Mouse (Mus musculus) spleen, adult 12 weeks (tissue): Measurements from ENCODE around the gene Phf24.

Experiments used
- DNase-seq: peaks from one replicate; pipeline ENCODE4 v3.0.0; 2022; ENCODE audit warnings: low spot score

Gene Phf24

DNA sequence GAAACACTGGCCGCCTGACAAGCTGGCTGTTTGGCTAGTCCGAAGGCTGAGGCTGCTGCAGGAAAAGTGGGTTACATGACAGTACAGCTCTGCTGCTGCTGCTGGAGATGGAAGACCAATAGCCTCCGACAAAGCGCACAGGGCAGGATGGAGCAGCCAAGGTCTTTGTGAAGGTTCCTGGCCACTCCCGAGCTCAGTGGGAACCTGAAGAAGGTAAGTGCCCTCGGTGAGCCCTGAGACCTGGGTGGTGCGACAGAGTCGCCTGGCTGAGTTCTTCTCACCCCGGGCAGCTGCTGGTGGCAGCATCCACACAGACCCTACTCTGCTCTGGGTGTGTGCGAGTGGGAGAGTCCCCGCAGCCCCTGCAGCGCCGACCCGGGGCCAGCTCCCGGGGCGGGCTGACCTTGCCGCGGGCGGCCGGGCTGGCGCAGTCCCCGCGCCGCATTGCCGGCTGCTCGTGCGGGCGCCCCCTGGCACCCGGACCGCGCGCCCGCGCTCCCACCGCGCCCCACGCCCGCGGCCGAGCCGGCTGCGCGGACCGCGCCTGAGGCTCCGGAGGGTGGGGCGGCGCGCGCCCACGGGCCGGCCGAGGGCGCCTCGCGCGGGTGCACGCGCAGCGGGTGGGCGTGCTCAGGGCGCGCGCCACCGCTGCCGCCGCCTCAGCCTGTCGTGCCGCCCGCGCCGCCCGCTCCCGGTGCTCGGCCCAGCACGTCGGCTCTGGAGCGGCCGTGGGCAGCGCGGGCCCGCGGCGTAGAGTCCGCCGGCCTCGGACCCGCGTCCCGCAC is at the start of gene Phf24:
Gene Phf24, plus strand, starts transcription at position 44 of the 785 bp plus-strand sequence.
- no peak for DNase-seq

DNA sequence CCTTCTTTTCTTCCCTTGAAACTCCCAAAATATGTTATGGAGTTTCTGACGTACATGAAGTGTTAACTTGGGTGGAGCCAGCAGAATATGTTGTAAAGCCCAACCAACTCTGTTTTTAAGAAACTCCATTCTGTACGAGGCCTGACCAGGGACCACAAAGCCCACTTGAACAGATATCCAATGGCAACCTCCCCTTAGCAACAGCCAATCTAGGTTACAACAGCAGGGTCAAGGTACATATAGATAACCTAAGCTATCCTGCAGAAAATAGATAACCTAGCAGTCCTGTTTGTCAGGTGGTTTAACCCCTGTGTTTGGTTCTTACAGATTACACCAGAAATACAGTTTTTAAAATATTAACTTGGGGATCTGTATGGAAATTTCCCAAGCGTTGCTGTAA is 49.1 kb upstream of the Phf24 start:
- no peak for DNase-seq

DNA sequence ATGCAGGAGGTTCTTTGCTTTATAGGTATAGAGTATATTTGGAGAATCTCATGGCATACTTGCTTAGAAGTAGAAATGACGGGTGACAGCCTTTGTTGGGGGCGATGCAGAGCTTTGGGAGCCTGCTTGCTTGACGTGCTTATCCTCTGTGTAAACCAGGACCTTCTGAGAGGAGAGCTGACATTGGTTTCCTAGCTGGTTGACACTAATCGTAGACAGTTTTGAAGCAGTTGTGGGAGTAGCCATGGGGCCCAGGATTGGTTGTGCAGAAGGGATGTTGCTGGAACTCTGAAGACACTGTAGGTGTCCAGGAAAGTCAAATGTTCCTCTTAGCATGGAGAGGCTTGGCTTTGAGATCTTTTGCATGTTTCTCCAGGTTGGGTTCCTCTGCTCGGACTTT is 48.3 kb upstream of the Phf24 start:
- DNase-seq: no peak

DNA sequence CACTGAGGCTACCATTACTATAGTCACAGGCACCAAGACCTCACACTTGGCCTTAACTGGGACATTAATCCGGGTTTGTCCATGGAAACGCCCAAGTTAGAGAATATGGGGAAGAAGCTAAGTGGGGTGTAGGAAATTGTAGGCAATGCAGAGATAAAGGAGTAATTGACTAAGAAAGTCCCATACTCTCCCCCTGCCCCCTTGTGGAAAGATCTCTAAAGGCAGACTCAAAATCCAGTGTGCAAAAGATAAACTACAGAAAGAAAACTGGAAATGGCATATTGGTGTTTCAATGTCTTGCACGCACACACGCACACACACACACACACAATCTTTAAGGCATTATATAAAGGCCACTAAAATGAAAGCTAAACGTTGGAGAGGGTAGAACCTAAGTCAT is 45.7 kb upstream of the Phf24 start:
- DNase-seq: no peak

DNA sequence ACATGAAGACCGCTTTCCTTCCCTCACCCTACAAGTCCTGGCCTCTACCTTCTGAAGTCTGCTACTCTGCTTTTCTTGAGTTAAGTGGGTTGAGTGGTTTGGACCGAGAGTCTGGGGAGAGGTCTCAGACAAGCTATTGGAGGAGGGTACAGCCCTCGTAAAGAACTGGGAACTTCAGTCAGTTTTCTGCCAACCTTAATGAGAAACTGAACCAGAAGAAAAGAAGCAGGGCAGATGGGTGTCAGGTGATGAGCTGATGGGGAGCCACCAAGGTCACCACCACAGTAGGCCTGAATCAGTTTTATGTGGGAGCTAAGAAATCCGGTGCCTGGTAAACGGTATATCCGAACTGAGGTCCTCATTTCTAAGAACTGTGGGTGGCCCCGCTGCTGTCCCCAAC is 44.3 kb upstream of the Phf24 start:
- no peak for DNase-seq

DNA sequence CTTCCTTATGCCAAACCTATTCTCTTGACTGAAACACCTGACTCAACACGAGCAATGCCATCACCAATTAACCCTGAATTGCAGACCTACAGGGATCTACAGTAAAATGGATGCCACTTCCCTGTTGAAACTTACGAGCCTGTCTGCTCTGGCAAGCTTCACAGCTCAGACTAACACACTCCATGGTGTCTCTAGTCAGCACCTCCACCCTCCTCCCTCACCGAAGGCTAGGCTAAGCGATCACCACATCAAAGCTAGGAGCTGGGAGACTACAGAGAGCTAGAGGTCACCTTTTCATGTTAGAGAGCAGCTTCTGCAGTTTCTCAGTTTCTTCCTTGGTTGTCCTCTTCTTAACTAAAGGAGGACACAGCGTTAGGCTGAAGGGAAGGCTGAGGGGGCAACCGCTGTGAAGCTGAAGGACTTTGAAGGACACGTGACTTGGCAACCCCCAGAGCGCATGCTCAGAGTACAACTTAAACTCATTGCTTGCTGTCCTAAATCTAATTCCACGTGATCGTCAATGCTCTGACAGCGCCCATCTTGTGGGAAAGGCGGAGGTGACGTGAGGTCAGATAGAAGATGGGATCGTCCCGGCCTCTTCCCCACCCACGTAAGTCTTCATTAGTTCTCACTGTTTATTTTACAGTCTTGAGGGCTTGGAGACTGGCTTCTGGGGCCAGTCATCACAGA is 43.6 kb upstream of the Phf24 start:
- DNase-seq: no peak

DNA sequence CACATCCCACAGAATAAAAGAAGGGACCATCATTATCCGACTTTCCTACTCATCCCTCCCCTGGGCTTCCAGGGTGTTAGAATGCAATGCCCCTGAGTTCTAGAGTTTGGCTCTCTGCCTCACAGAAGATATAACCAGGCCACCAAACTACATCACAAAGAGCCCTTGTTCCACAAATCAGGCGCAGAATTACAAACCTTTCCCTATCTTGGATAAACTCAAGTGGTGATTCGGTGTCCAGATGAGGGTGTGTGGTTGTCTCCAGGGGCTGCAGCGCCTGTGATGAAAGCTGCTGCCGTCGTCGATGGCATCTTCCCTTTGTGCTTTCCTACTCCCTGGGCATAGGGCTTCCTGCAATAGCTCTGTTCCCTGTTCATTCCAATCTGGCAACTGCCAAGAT is 42.3 kb upstream of the Phf24 start, which contains the start of gene Fam205c:
Gene Fam205c, minus strand, starts transcription at position 101 of the 400 bp plus-strand sequence.
- DNase-seq: no peak

DNA sequence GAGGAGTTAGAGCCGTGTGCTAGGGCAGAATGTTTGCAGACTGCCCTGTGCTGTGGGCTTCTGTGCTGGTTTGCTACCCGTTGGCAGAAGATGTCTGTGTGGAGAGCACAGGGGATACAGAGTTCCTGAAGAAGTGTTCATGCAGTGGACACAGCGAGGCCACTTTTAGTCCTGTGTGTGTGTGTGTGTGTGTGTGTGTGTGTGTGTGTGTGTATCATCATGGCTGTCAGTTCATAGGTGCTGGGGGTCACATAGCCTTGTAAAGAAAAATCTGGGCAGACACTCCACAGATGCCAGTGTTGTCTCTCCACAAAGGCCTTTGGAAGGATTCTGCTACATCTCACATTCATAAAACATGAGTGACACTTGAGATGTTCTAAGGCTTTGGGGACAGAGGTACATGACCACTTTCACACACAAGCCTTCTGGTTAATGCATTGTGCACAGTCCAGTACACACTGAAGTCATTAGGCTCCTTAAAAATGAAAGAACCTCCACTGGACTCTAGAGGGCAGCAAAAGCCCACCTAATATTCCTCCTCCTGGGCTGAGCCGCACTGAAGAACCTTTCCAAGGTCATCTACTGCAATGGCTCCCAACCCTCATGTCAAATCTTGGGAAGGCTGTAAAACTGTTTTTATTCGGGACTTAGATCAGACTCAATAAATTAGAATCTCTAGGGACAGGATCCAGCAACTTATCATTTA is 39.7 kb upstream of the Phf24 start:
- DNase-seq: peak; percentile 49

DNA sequence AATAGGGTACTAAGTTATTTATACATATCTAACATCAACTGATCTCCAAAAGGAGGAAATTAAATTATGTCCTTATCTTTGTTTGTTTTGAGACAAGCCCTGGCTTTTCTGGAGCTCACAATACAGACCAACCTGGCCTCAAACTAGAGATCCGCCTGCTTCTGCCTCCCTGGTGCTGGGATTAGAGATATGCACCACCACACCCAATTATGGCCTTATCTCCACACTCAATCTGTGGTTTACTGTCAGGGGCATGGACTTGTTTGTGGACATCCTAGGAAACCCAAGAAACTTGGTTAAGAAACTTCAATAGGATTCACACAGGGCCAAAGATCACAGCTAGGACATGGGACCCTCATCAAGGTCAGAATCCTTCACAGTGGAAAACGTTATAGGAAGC is 38.8 kb upstream of the Phf24 start:
- no peak for DNase-seq

DNA sequence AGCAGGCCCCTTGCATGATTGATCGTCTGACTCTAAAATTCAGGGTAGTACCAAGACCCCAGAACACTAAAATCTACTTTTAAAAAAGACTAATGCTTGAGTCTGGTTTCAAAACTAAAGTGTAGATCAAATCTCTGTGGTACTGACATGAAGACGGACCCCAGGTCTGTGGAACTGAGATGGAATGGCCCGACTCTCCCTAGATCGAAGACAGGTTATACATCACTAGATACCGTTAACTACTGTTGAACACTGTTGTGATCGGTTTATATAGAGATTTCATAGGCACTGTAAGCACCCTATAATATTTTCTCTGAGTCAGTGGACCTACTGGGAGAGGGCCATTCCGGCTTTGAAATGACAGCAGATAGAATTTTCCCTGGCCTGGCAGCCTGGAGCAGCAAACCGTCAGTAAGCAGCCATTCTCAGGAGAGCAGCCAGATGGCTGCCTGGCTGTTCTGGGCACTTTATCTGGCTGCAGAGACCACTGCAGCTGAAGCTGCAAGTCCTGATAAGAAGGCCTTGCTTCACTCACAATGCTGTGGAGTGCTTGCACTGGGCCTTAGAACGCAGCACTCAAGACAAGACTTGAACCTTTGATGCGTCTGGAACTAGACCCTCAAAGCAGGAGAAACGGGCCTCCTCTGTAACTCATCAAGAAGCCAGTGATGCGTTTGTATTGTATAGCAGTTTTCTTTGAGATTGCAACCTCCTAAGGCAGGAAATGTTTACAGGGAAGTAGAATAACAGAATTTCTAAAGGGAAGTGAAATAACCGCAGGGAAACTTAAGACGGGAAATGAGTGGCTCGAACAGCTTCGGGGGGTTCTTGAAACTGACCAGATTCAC is 36.4 kb upstream of the Phf24 start:
- peak; percentile 60 for DNase-seq

DNA sequence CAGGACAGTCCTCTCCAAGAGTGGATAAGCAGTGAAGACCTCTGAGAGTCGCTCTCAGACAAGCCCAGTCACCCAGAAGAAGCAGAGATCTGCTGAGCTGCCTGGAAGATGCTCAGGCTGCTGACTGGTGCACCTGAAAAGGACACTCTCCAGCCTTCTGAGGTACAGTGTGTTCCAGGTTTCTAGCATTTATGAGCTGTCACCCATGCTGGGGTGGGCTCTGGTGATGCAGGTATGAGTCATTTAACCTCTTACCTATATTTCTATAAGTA is 35.8 kb upstream of the Phf24 start:
- DNase-seq: no peak

DNA sequence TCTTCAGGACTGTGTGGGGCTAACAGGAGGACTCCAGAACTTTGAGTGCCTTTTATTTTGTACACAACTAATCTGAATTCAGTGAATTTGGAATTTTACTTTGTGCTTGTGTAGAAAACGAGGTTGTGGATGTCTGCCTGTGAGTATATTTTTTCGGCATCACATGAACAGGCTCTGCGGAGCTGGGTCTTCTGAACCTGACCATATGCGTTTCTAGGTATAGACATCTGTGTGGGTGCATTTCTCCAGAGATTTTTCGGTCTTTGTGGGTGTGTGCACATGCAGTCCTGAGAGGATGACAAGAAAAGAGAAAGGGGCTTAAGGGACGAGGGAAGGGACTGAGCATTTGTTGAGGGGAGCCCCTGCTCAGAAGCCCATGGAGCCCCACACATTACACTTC is 29.5 kb upstream of the Phf24 start:
- DNase-seq: no peak

DNA sequence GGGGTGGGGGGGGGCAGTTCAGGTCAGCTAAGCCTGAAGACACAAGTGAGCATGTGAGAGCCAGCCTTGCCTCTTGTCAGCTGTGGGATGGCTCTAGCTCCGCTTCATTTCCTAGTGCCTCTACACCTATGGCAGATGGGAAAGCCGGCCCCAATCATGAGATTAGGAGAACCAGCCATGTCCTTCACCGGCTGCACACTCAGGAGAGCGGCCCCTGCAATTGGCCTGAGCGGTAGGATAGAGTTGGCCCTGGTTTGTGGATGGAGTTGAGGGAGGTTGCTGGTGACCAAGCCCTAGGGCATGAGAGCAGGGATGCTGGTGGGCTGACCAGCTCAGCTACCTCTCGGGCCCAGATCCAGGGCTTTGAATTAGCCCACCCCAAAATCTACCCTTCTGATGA is 27.7 kb upstream of the Phf24 start:
- no peak for DNase-seq

DNA sequence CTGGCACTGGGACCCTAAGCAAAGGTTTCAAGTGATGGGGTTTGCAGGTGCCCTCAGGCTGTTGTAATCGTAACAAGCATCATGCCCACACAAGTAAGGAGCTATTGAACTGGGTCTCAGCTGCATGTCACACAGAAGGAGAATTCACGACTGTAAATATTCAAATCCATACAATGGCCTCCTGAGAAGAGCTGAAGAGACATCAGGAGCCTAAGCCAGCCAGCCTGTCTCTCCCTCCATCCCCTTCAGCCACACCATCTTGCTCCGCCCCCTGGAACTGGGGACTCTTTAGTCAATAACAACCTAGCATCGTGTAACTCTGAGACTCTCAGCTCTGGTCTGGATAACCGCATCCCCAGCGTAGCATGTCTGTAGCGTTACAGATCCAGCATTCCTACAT is 25.3 kb upstream of the Phf24 start:
- DNase-seq: no peak

DNA sequence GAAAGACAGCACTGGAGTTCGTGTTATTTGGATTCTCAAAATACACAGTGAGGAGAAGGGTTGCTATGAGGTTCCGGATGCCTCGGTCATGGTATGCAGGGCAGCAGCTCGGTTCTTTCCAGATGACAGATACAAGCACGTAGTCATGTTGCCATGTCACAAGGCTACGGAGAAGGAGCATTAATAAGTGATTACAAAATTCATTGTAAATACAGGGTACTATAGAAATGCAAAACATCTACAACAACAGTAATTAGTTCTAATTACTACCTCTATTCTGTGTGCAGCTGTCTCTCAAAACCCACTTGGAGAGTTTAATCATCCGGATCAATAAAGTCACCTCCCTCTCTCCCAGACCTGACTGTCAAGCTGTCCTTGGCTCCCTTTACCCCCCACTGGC is 21.3 kb upstream of the Phf24 start:
- no peak for DNase-seq

DNA sequence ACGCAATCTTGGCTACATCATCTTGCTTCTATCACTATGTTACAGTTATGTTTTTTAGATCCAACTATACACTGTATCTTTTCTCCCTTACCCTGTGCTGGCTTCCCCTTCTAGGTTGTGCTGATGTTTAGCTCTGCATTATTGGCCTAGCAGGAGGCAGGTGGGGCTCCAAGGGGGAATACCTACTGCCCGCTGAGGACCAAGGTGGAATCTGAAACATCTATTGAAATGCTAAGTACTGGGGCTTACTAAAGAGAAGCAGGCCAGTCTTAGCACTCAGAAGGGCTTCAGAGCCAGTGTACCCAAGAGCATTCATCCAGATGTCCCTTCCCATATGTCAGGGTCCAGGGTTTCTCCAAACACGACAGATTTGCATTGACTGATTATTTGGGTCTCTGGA is 17.5 kb upstream of the Phf24 start:
- DNase-seq: no peak

DNA sequence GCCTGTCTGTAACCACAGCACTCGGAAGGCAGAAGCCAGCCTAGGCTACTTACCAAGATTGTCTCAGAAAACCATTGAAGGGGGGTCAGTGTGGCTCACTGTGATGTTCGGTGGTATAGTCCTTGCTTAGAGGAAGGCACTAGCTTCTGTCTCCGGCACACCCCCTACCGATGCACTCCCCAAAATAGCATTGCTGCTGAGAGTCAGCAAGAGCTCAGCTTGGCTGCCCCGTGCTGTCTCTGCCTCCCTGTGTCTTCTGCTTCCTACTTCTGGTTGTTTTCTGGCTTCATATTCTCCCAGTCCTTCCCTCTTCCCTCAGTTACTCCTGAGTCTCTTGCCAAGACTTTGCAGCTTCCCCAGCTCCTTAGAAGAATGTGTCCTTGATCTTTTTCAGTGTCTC is 15.6 kb upstream of the Phf24 start:
- DNase-seq: no peak

DNA sequence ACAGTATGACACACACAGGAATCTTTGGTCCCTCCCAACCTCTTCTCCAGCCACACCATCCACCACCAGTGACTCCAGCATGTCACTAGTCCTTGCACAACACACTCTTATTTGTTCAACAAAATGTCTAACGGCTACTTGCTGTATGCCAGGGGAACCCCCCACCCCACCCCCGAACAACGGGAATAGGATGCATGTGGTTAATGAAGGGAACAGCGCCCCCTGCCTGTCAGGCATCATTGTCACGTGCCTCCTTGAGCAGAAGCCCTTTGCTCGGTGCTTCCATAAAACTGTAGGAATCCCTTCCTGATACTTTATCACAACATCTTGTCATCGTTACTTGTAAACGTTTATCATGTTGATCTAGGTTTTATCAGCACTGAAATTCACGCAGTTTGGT is 14.3 kb upstream of the Phf24 start:
- peak; percentile 42 for DNase-seq

DNA sequence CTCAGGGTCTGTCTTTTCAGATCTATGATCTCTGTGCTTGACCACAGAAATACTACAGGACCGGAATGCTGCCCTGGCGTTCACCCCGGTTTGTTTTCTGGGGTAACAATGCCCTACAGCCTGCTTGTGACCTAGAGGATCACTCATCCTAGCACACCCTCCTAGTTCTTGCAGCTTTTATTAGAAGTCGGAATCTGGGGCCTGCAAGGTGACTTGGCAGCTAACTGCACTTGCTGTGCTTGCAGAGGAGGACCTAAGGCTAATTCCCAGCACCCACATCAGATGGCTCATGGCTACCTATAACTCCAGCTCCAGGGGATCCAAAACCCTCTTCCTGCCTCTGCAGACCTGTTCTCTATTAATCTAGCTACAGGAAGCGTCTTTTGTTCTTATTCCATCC is 13.7 kb upstream of the Phf24 start:
- DNase-seq: no peak

DNA sequence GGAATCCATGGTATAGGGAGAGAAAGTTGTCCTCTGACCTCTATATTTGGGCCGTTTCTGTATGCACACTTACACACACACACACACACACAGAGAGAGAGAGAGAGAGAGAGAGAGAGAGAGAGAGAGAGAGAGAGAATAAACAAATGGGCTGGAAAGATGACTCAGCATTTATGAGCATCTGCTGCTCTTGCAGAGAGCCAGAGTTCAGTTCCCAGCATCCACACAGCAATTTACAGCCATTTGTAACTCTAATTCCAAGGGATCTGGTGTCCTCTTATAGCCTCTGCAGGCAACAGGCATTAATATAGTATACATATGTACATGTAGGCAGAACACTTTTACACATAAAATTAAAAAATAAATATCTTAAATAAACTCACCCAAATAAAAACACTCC is 12.5 kb upstream of the Phf24 start:
- DNase-seq: no peak

DNA sequence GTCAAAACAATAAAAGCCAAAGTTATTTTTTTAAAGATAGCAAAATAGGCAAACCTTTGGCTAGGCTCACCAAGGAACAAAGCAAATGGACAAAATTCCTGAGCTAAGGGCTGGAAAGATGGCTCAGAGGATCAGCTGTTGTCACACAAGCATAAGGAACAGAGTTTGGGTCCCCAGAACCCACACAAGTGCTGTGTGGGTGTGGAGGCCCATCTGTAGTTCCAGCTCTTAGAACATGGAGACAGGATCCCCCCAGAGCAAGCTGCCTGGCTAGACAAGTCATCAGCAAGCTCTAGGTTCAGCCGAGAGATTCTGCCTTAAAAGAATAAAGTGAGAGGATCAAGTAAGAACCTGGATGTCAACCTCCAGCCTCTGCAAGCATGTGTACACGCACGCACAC is 11.9 kb upstream of the Phf24 start:
- DNase-seq: no peak

DNA sequence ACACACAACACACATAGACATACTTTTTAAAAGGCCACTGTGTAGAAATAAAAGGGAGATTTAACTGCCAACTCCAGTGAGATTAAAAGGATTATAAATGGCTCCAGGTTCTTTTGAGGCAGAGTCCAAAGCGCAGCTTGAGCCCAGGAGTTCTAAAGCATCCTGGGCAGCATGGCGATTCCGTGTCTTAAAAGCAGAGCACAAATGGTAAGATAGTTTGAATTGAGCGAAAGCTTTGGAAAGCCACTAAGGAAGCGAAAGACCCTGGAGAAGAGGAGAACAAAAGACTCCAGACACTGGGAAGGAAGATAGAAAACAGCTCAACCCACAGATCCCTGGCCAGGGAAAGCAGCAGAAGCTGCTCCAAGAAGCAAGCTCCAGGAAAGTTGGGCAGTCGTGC is 11.5 kb upstream of the Phf24 start:
- no peak for DNase-seq

DNA sequence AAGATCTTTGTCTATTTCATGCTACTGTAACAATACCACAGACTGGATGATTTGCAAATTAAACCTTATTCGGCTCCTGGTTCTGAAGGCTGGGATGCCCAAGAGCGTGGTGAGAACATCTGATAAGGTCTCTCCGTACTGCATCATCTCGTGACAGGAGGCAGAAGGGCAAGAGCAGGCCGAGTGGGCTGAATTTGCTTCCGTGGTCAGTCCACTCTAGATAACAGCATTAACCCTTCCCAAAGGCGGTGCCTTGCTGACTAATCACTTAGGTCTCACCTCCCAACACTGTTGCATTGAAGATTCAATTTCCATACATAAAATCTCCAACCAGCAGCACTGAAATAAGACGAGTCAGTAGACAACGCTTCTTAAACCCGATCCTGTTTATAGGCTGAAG is 3.1 kb upstream of the Phf24 start:
- no peak for DNase-seq
